Mouse (Mus musculus): ENCODE measurements around the gene Calcr. TPM values are rescaled to one million over a fixed set of nuclear protein-coding genes. Genes with fewer than 3 reads are reported as not detected.
"Not testable (repeated sequence)": the region's sequence is repeated elsewhere in the genome, so short reads cannot be mapped to it uniquely, and the experiment has no call there.

Calcr gene
- polyA plus RNA-seq, 1 experiment from 2014 or later, result 0.26 TPM

DNA sequence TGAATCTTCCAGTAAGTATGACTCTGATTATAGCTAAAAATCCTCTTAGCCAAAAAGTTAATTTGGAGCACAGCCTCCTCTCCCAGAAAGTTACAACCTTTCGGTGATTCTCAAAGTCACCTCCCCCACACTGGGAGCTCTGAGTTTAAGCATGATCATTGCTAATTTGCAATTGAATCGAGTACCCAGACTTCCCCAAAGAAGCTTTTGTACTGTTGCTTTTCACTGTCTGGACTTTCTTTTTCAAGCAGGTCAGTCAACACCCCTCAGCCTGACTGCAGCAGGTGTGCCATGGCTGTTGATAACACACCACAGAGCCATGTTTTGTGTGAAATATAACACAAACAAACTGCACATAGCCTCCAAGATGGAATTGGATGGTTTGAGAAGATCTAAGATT is 86.7 kb downstream of the Calcr start:
- Histone ChIP-seq H3K4me2 (replicated peaks) (no peak overlapping the region), H3K9me3 (no peaks in the 10 kb centered on the region), H3K27ac (no peak overlapping the region), H3K4me3 (no peak overlapping the region), H3K36me3 (no peaks in the 10 kb centered on the region), H3K27me3 (no peaks in the 10 kb centered on the region), H3K4me1 (no peaks in the 10 kb centered on the region), H3K9ac (no peak overlapping the region)
- 57% methylated on average over 2 of the region's 2 CpGs for WGBS
- ATAC-seq (ENCODE audit: insufficient number of reproducible peaks, insufficient read depth, low FRiP score, low TSS enrichment), result no peak

DNA sequence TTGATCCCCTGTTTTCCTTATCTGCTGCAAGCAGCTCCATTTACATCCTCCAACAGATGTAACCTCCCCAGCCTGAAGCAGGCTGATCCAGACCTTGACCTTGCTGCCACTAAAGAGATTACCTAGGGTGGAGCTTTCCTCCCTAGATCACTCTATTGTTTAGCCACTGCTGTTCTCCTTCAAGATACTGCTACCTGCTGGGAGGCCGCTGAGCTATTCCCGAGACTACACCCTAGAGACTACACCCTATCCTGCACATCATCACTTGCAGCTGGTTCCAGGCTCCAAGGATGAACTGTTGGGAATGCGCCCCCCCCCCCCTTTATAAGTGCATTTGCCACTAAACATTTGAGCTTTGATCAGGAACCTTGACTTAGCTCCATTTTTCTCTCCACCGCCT is 92.6 kb downstream of the Calcr start:
- not testable (repeated sequence) for ATAC-seq (ENCODE audit: insufficient number of reproducible peaks, insufficient read depth, low FRiP score, low TSS enrichment)

DNA sequence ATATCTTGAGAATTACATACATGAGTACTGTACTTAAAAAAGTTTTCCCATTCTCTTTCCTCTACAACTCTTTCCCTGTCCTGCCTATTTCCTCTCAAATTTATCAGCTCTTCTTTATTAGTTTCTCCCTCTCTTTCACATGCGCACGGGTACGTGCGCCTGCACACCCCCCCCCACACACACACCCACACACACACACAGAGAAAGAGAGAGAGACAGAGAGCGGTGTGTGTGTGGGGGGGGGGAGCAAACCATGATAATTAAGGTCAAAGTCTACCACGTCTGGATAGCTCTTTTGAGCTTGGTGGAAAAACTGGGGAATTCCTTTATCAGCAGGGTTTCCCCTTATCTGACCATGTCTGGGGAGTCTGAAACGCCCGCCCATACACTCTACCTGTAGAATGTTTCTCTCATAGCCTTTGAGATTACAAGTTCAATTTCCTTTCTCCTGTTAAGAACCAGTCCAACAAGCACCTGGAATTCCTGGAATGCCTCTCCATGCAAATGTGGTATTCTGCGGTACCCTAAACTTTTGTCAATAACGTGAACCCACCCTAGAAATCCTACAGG is 100.3 kb downstream of the Calcr start:
- 79% methylated on average over 10 of the region's 10 CpGs for whole genome bisulfite sequencing
- no peaks in the 10 kb centered on the region for H3K9me3 ChIP-seq
- no peaks in the 10 kb centered on the region for H3K36me3 ChIP-seq
- H3K27ac ChIP-seq, result no peak overlapping the region
- H3K4me2 ChIP-seq (replicated peaks), result no peak overlapping the region
- ATAC-seq (ENCODE audit: insufficient number of reproducible peaks, insufficient read depth, low FRiP score, low TSS enrichment), result no peak
- H3K4me3 ChIP-seq, result no peak overlapping the region
- H3K4me1 ChIP-seq, result no peaks in the 10 kb centered on the region
- no peaks in the 10 kb centered on the region for H3K27me3 ChIP-seq
- no peak overlapping the region for H3K9ac ChIP-seq

More for the DNA sequence above, 92.6 kb downstream of the Calcr start:
- not testable (repeated sequence) for H3K9ac ChIP-seq; H3K27me3 ChIP-seq; H3K4me2 ChIP-seq (replicated peaks); H3K4me1 ChIP-seq; H3K27ac ChIP-seq; H3K36me3 ChIP-seq; H3K4me3 ChIP-seq; H3K9me3 ChIP-seq
- 83% methylated on average over 4 of the region's 4 CpGs for WGBS

DNA sequence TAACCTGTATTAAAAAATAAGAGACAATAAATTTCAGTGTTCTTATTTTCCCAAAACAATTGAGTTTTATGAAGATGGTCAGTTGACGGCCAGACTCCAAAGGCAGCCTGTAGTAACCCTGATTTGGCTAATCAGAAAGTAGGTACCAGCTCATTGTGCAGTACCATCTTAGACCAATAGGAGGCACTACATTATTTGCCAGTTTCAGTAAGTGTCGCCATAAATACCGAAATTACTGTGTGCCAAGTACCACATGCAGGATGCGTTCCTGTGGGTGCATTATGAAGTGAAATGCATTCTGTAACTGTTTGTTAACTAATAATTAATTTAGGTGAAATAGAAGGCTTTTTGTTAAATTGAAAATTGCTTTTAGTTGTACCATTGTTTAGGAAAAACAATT is 106.1 kb downstream of the Calcr start:
- Histone ChIP-seq H3K27ac (no peak overlapping the region), H3K4me2 (replicated peaks) (no peak overlapping the region), H3K9me3 (no peaks in the 10 kb centered on the region), H3K36me3 (no peaks in the 10 kb centered on the region), H3K4me1 (no peaks in the 10 kb centered on the region), H3K9ac (no peak overlapping the region), H3K4me3 (no peak overlapping the region), H3K27me3 (no peaks in the 10 kb centered on the region)
- ATAC-seq (ENCODE audit: insufficient number of reproducible peaks, insufficient read depth, low FRiP score, low TSS enrichment), result no peak
- WGBS, result 93% methylated on average over 4 of the region's 4 CpGs

MicroRNAs encoded within 50 kb of the gene (microRNA counts, 519-probe panel; counts per million panel counts)
- microRNA mmu-miR-489 (460 counts per million, percentile 65 among the panel's probes with 10 or more counts), microRNA mmu-miR-653 (460 counts per million, percentile 65 among the panel's probes with 10 or more counts)

Small RNA genes within 50 kb of the gene (microRNA-seq; reads per million reads assigned to microRNA genes)
- gene Mir489, result 0.54 reads per million
- 1.1 reads per million for gene Mir653

Other genes starting within 250 kb of the Calcr start
- gene Tfpi2, start 224.2 kb upstream of the Calcr start, polyA plus RNA-seq (2016; fragmentation: Nextera tagmentation; extraction: Ambion mirVana), result 0.48 and 0.92 TPM in 2 replicates
- gene Gngt1, start 229.1 kb upstream of the Calcr start, polyA plus RNA-seq (2016; fragmentation: Nextera tagmentation; extraction: Ambion mirVana), result not detected in 2 replicates
- 63.7 and 67.5 TPM in 2 replicates for gene Gng11, start 239.2 kb upstream of the Calcr start, polyA plus RNA-seq (2016; fragmentation: Nextera tagmentation; extraction: Ambion mirVana)

Data from embryonic facial prominence, embryonic 12.5 days (tissue).